In genomic region chr13:6557771-6558170, GRCm38 (mm10) we compare ENCODE assay signal across 16 mouse cellular contexts. TPM values are rescaled to one million over a fixed set of nuclear protein-coding genes. Genes with fewer than 3 reads are reported as not detected.
A peak's percentile ranks its signal among the peaks of the same experiment; 100 is the strongest.
DNase-seq lines count a peak whose midpoint lies in the region; ATAC-seq and TF ChIP-seq lines count a peak whose summit lies in the region.
"Had no signal": no experiment of that assay in that cellular context is flagged by ENCODE, and none has a peak within 500 bp of the region (broad histone marks: within the 10 kb centered on the region; RNA-seq: fewer than 3 reads in every experiment).

No protein-coding gene starts in this region.

- H3K4me1 ChIP-seq in hindbrain, embryonic 13.5 days (replicated peaks), result no peaks in the 10 kb centered on the region
- H3K4me1 ChIP-seq in hindbrain, embryonic 10.5 days (replicated peaks), result no peaks in the 10 kb centered on the region
- no peaks in the 10 kb centered on the region for H3K4me1 ChIP-seq in hindbrain, postnatal 0 days (ENCODE audit: insufficient read depth, low read length)
- H3K4me1 ChIP-seq: embryonic facial prominence, embryonic 13.5 days; midbrain, embryonic 12.5 days; neural tube, embryonic 12.5 days had no signal

- H3K27ac ChIP-seq in hindbrain, embryonic 13.5 days, result no peak overlapping the region
- H3K27ac ChIP-seq in hindbrain, embryonic 10.5 days, result no peak overlapping the region
- H3K27ac ChIP-seq in hindbrain, postnatal 0 days, result no peak overlapping the region
- H3K27ac ChIP-seq: embryonic facial prominence, embryonic 13.5 days; midbrain, embryonic 12.5 days; neural tube, embryonic 12.5 days had no signal

- H3K9me3 ChIP-seq in hindbrain, embryonic 13.5 days, result no peaks in the 10 kb centered on the region
- H3K9me3 ChIP-seq in hindbrain, embryonic 10.5 days, result no peaks in the 10 kb centered on the region
- H3K9me3 ChIP-seq in hindbrain, postnatal 0 days (ENCODE audit: low read length), result no peaks in the 10 kb centered on the region
- H3K9me3 ChIP-seq: embryonic facial prominence, embryonic 13.5 days; midbrain, embryonic 12.5 days; neural tube, embryonic 12.5 days had no signal

- H3K36me3 ChIP-seq in hindbrain, embryonic 13.5 days, result peaks cover 80% of the 10 kb centered on the region
- H3K36me3 ChIP-seq in hindbrain, embryonic 10.5 days, result peaks cover 92% of the 10 kb centered on the region
- peaks cover 56% of the 10 kb centered on the region for H3K36me3 ChIP-seq in hindbrain, postnatal 0 days (ENCODE audit: insufficient read depth, low read length)

- no peak for DNase-seq in hindbrain, embryonic 10.5 days (ENCODE audit: low spot score)
- DNase-seq in right cerebral cortex, postnatal 10 days (ENCODE audit: low spot score in 2 of 2), result peak; percentile 38 to 55
- DNase-seq in right cerebral cortex, postnatal 14 days, result no peak
- peak; percentile 61 for DNase-seq in hindbrain, postnatal 0 days (ENCODE audit: low spot score)
- no peak for DNase-seq in gastrocnemius, postnatal 25 days
- no peak for DNase-seq in adrenal gland, postnatal 36 days
- DNase-seq: adrenal gland, adult 8-10 months; heart, adult 18-20 months; lung, postnatal 14 days; thymus, adult 2 months had no signal

- ATAC-seq in hindbrain, embryonic 13.5 days (ENCODE audit: low FRiP score), result peak; percentile 59
- ATAC-seq in hindbrain, postnatal 0 days, result peak; percentile 73
- ATAC-seq in cerebellum, adult (ENCODE audit: insufficient number of reproducible peaks, low FRiP score, low TSS enrichment), result no peak
- ATAC-seq: inflammation-experienced regulatory T-cells, adult 6 months had no signal

- H3K9ac ChIP-seq in hindbrain, embryonic 13.5 days, result no peak overlapping the region
- H3K9ac ChIP-seq in hindbrain, postnatal 0 days (replicated peaks; ENCODE audit: low read length), result no peak overlapping the region
- H3K9ac ChIP-seq: embryonic facial prominence, embryonic 13.5 days; midbrain, embryonic 12.5 days; neural tube, embryonic 12.5 days had no signal

- TF ChIP-seq CTCF in hindbrain, postnatal 0 days (IDR thresholded peaks at IDR 0.05; ENCODE audit: low read depth), result no peak

- no peaks in the 10 kb centered on the region for H3K27me3 ChIP-seq in hindbrain, embryonic 13.5 days
- no peaks in the 10 kb centered on the region for H3K27me3 ChIP-seq in hindbrain, embryonic 10.5 days (ENCODE audit: insufficient read depth, poor library complexity, severe bottlenecking)
- H3K27me3 ChIP-seq in hindbrain, postnatal 0 days (ENCODE audit: insufficient read depth, low read length), result no peaks in the 10 kb centered on the region
- H3K27me3 ChIP-seq: embryonic facial prominence, embryonic 13.5 days; midbrain, embryonic 12.5 days; neural tube, embryonic 12.5 days had no signal

- H3K4me3 ChIP-seq in hindbrain, embryonic 13.5 days, result no peak overlapping the region
- H3K4me3 ChIP-seq in hindbrain, embryonic 10.5 days, result no peak overlapping the region
- H3K4me3 ChIP-seq in hindbrain, postnatal 0 days (ENCODE audit: low read length), result no peak overlapping the region
- H3K4me3 ChIP-seq: embryonic facial prominence, embryonic 13.5 days; midbrain, embryonic 12.5 days; neural tube, embryonic 12.5 days had no signal

- no peak overlapping the region for H3K4me2 ChIP-seq in hindbrain, embryonic 13.5 days
- H3K4me2 ChIP-seq in hindbrain, postnatal 0 days (ENCODE audit: low read depth, low read length), result no peak overlapping the region
- H3K4me2 ChIP-seq: embryonic facial prominence, embryonic 13.5 days; midbrain, embryonic 12.5 days; neural tube, embryonic 12.5 days had no signal

- WGBS in hindbrain, embryonic 13.5 days, result 79% methylated on average over 7 of the region's 7 CpGs
- WGBS in hindbrain, embryonic 10.5 days, result 94% methylated on average over 7 of the region's 7 CpGs
- WGBS in hindbrain, postnatal 0 days, result 55% methylated on average over 7 of the region's 7 CpGs

RNA-seq across cellular contexts. Expression of gene Pitrm1, which starts 9.8 kb away (rescaled TPM):
- polyA plus RNA-seq in hindbrain, embryonic 13.5 days (2015; fragmentation: Nextera tagmentation; extraction: Ambion mirVana), result 45.9 and 47.4 TPM in 2 replicates
- 82.5 and 104 TPM in 2 replicates for polyA plus RNA-seq in hindbrain, embryonic 10.5 days (2016; fragmentation: Nextera tagmentation; extraction: Ambion mirVana)
- total RNA-seq in hindbrain, postnatal 0 days (2014; rRNA removed), result 28.8 and 37.4 TPM in 2 replicates
- 30.7 and 33.9 TPM in 2 replicates for polyA plus RNA-seq in hindbrain, postnatal 0 days (2015; fragmentation: Nextera tagmentation; extraction: Ambion mirVana)
- total RNA-seq in gastrocnemius, postnatal 25 days (2021), result 10 to 100 TPM; 30.8 to 32.1 TPM
- 100 to 1,000 TPM; 199 to 218 TPM for total RNA-seq in adrenal gland, postnatal 36 days (2021)

Comparison
In these comparisons a context has a peak if more than half of its experiments do, and no peak if none do; other contexts are left out.
1. DNase-seq: peak in right cerebral cortex, postnatal 10 days (2 of 2) and hindbrain, postnatal 0 days (single experiment); none in hindbrain, embryonic 10.5 days (single experiment), right cerebral cortex, postnatal 14 days (single experiment), gastrocnemius, postnatal 25 days (single experiment) and adrenal gland, postnatal 36 days (0 of 2).